Mouse (Mus musculus): ENCODE measurements around the gene Hoxd1.

Gene Hoxd1

GRCm38 (mm10) chr2:74749337-74750121 is 13.3 kb upstream of the Hoxd1 start:
- DNase-seq, result no peak

DNA sequence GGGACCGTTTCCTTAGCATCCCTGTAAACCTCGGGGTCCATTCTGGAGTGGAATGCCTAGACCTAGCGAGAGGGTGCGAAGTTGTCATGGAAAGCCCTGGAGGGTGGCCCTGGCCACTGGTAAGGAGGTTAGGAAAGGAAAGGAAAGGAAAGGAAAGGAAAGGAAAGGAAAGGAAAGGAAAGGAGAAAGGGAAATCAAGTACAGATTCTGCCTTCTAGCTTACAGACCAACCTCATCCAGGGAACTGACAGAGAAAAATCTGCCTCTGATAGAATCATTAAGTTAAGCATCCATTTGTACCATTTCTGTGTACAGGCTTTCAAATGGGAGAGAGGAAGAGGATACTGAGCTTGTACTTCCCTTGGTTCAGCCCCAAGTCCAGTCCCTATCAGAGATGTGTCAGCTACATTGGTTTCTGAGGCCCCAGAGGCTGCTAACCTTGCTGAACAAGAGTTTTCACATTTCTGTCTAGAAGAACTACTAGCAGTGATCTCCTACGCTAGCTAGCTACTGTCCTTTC is 12.0 kb upstream of the Hoxd1 start:
- no peak for DNase-seq

- no peak for DNase-seq
Measured at GRCm38 (mm10) chr2:74751861-74752260, 10.9 kb upstream of the Hoxd1 start.

DNA sequence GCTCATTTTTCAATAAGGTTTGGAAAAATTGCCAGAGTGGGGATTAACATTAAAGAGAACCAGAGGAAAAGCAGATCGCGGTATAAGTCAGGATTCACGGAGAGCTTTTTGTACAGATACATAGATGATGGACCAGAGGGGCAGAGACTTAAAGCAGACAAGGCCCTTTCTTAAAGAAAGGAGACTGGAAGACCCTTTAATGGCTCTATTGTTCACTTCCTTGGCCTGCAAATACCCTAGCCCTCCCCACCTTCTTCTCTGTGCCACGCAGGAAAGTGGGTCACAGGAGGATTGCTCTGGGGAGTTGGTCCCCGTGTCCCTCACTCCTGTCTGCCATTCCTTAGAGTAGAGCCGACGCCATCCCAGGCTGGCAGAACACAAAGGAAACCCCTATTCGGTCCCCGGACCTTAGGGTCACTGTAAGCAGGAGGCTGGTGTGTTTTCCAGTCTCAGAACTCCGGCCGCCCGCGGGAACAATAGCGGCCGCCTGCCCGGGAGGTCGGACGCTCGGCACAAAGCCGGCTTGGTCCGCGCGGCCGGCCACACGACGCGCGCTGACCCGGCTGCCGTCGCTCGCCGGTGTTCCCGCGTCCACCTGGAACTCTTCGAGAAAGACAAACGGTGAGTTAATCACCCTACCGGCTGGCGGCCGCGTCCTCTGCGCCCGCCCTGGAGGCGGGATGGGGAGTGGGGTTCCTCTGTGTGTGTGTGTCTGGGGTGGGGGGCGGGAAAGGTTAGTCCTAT is 10.2 kb upstream of the Hoxd1 start:
- no peak for DNase-seq

GRCm38 (mm10) chr2:74753175-74753523 is 9.6 kb upstream of the Hoxd1 start:
- DNase-seq, result no peak

GRCm38 (mm10) chr2:74753711-74754110 is 9.1 kb upstream of the Hoxd1 start:
- no peak for DNase-seq

- no peak for DNase-seq
Measured at GRCm38 (mm10) chr2:74760146-74760545, 2.6 kb upstream of the Hoxd1 start.

DNA sequence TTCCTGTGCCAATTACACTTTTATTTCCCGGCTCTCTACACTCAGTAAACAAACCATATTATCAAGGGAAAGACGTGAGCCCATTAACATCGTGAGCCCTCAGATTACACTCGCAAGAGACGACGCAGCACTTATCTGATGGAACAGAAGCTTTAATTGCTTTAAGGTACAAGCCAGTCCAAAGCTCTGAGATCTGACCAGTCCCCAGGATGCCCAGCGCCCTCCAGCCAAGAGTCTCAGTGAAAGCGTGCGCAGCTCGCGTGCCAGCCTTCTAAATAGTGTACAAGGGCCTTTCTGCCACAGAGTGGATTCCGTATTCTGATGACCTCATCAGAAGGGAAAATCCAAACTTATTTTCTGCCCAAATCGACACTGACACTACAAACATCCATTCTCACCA is 839 bp upstream of the Hoxd1 start:
- no peak for DNase-seq

DNA sequence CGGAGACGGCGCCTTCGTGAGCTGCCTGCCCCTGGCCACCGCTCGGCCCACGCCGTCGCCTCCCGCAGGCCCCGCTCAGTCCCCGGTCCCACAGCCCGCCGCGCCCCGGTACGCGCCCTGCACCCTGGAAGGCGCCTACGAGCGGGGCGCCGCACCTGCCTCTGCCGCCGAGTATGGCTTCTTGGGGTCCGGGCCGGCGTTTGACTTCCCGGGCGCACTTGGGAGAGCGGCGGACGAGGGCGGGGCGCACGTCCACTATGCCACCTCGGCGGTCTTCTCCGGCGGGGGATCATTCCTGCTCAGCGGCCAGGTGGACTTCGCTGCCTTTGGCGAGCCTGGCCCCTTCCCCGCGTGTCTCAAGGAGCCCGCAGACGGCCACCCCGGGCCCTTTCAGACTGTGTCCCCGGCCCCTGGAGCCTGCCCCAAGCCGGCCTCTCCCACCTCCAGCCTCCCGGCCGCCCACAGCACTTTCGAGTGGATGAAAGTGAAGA is 510 bp downstream of the Hoxd1 start:
- no peak for DNase-seq

- DNase-seq, result no peak
Measured at GRCm38 (mm10) chr2:74763976-74764375, 1.2 kb downstream of the Hoxd1 start.

DNA sequence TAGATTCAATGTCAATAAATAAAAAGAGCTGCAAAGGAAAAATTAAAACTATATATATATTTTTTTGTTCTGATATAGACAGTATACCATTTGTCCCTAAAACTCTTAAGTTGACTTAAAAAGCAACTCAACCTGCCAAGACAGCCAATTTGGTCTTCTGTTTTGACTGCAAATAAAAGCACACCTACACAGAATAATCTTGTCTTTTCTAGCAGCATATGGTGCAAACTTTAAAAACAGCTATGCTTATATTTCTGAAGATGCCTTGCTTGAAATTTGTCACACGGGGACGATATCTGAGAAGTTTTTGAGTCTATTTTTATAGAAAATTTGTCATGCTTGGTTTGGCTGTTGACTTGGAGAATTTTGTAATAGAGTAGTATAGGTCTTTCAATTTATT is 11.6 kb downstream of the Hoxd1 start:
- DNase-seq, result no peak

GRCm38 (mm10) chr2:74777536-74778275 is 14.9 kb downstream of the Hoxd1 start:
- DNase-seq, result no peak

DNA sequence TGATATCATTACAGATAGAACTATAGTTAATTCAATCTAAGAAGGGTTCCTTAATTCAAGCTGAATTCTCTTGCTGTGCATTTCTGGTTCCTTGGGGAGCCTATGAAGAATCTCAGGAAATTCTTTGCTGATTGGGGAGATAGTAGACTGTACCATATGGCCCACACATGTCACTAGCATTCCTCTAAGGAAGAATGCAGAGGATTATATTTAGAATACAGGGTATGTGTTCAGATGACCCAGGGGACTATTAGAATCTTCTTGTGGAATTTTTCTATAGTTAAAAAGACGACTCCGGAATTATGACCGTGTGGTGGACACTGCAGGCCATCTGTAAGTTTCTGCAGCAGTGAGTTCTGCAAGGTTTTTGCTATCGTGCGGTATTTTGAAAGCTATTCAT is 18.6 kb downstream of the Hoxd1 start:
- DNase-seq, result no peak

GRCm38 (mm10) chr2:74795531-74795930 is 32.8 kb downstream of the Hoxd1 start:
- no peak for DNase-seq

DNA sequence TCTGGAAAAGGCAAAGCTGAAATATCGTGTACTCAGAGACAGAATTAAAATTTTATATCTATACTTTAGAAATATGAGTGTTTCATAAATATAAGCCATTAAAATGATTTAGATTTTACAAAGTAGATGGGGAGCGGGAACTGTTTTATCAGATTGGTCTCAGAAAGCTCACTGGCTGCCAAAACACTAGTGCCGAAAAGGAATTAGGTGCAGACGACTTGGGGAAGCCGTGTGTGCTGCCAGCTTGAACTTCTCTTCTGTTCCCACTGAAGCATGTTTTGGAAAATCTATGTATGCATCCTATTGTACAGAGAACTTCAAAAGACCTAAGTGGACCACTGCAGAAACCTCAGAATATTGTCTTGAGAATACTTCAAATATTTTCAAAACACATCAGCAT is 45.7 kb downstream of the Hoxd1 start:
- no peak for DNase-seq

Measured in lung, adult 18-20 months (tissue).